Mouse (Mus musculus): ENCODE results near the gene AI467606.

DNA sequence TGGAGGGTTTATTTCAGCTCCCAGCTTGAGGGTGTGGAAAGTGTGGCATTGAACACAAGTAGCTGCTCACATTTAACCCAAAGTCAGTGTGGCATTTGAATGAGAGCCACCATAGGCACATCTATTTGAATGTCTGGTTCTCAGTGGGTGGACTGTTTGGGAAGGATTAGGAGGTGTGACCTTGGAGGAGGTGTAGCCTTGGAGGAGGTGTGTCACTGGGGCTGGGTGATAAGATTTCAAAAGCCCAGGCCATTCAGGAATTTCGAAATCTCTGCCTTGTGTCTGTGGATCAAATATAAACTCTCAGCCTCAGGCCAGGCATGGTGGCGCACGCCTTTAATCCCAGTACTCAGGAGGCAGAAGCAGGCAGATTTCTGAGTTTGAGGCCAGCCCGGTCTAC, 7.8 kb downstream of the AI467606 start:
- no peak for TF ChIP-seq GATA1 (IDR thresholded peaks at IDR 0.05; ENCODE audit: low read length)
- no peak for TF ChIP-seq TAL1 (IDR thresholded peaks at IDR 0.05; ENCODE audit: low read length)

Measured in erythroblast, embryonic 14.5 days (primary cell).